Comparison of ENCODE assay signal across 9 mouse cellular contexts in the genomic region with DNA sequence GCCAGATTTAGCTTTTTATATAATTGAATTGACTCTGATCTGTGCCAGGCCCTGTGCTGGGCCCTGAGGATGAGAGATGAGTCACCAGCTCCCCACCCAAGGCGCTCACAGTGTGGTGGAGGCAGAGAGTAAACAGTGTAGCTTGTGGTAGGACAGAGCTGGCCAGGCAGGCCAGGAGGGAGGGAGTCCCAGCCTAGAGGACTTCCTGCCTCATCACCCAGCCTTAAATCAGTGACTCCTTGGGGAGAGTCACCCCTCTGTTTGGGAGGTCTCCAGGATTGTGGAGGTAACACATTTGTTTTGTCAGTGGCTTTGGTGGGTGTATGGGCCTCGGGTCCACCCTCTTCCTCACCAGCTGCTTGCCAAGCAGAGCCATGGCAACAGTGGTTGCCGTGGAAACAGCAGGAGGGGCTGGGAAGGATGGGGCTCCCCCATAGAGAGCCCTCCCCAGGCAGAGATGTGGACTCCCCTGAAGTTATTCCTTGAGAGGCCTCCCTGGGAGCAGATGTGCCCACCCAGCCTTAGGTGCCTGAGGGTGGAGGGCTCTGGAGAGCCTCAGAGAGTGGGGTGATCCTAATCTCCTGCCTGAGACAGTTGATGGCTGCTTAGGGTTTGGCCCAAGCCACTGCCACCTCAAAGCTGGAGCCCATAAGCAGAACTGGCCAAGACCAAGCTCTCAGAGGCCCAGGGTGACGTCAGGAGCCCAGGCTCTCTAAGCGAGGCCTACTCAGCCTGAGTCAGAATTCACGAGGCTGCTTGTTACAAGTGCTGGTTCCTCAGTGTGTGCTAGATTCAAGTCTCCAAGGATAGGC. TPM values are rescaled to one million over a fixed set of nuclear protein-coding genes. Genes with fewer than 3 reads are reported as not detected.
A peak's percentile ranks its signal among the peaks of the same experiment; 100 is the strongest.
DNase-seq lines count a peak whose midpoint lies in the region; ATAC-seq and TF ChIP-seq lines count a peak whose summit lies in the region.
"Had no signal": no experiment of that assay in that cellular context is flagged by ENCODE, and none has a peak within 500 bp of the region (broad histone marks: within the 10 kb centered on the region; RNA-seq: fewer than 3 reads in every experiment).

No protein-coding gene starts in this region.

- H3K4me2 ChIP-seq in forebrain, embryonic 15.5 days (replicated peaks), result no peak overlapping the region
- no peak overlapping the region for H3K4me2 ChIP-seq in liver, embryonic 12.5 days

- peak; percentile 75 for ATAC-seq in cerebellum, adult (ENCODE audit: insufficient number of reproducible peaks, low FRiP score, low TSS enrichment)
- ATAC-seq in Patski, result peak; percentile 72
- ATAC-seq in forebrain, embryonic 15.5 days (replicated peaks), result no peak; the same call in 1 of the 2 replicates
- ATAC-seq in liver, embryonic 12.5 days, result no peak

- TF ChIP-seq CTCF in Patski (IDR thresholded peaks at IDR 0.05), result no peak

- DNase-seq in cerebellum, postnatal 4 days (ENCODE audit: low spot score in 2 of 2), result no peak
- no peak for DNase-seq in Patski (ENCODE audit: low read depth, low spot score)
- DNase-seq in layer of hippocampus, postnatal 10 days (ENCODE audit: low spot score in 2 of 2), result peak; percentile 38 to 45
- DNase-seq in right cerebral cortex, adult 2 months (ENCODE audit: low spot score in 2 of 2), result peak; percentile 84 to 86
- DNase-seq in kidney, postnatal 25 days, result no peak

- CTCF ChIA-PET in Patski (lab: Charles Lee), result no interaction called here

- POLR2A ChIA-PET in Patski (lab: Charles Lee), result no interaction called here

- H3K27me3 ChIP-seq in Patski, result no peaks in the 10 kb centered on the region
- no peaks in the 10 kb centered on the region for H3K27me3 ChIP-seq in forebrain, embryonic 15.5 days
- peaks cover 37% of the 10 kb centered on the region for H3K27me3 ChIP-seq in liver, embryonic 12.5 days (replicated peaks)

- H3K4me3 ChIP-seq in forebrain, embryonic 15.5 days, result no peak overlapping the region
- H3K4me3 ChIP-seq in liver, embryonic 12.5 days, result no peak overlapping the region
- H3K4me3 ChIP-seq: megakaryocyte, embryonic 14.5 days had no signal

- H3K4me1 ChIP-seq in forebrain, embryonic 15.5 days, result peaks cover 16% of the 10 kb centered on the region
- H3K4me1 ChIP-seq in liver, embryonic 12.5 days, result no peaks in the 10 kb centered on the region

- in situ Hi-C loops in Patski (cut with MboI; ENCODE audit: low pct_unique_long_range_greater_than_20kb), result no loop called here

- peak overlapping the region; percentile 45 for H3K27ac ChIP-seq in forebrain, embryonic 15.5 days (replicated peaks)
- no peak overlapping the region for H3K27ac ChIP-seq in liver, embryonic 12.5 days

- H3K9me3 ChIP-seq in forebrain, embryonic 15.5 days, result no peaks in the 10 kb centered on the region
- no peaks in the 10 kb centered on the region for H3K9me3 ChIP-seq in liver, embryonic 12.5 days (replicated peaks)

- no peaks in the 10 kb centered on the region; the same call in 1 of the 2 replicates for H3K36me3 ChIP-seq in forebrain, embryonic 15.5 days
- no peaks in the 10 kb centered on the region for H3K36me3 ChIP-seq in liver, embryonic 12.5 days

- no peak overlapping the region for H3K9ac ChIP-seq in forebrain, embryonic 15.5 days (replicated peaks)
- no peak overlapping the region for H3K9ac ChIP-seq in liver, embryonic 12.5 days

- 67% methylated on average over 6 of the region's 6 CpGs for WGBS in forebrain, embryonic 15.5 days
- WGBS in liver, embryonic 12.5 days (ENCODE audit: insufficient replicate concordance), result 60% methylated on average over 6 of the region's 6 CpGs

RNA-seq across cellular contexts. Expression of a gene that starts 9.4 kb away (rescaled TPM):
- 69.7 TPM for polyA plus RNA-seq in Patski (2021)
- polyA plus RNA-seq in forebrain, embryonic 15.5 days (2015; fragmentation: Nextera tagmentation; extraction: Ambion mirVana), result 54.0 and 55.3 TPM in 2 replicates
- total RNA-seq in layer of hippocampus, postnatal 10 days (2021), result 10 to 100 TPM; 74.6 to 75.0 TPM
- polyA plus RNA-seq in liver, embryonic 12.5 days (2016; fragmentation: Nextera tagmentation; extraction: Ambion mirVana), result 24.8 and 27.1 TPM in 2 replicates

RNA-seq across cellular contexts. Expression of a gene that starts 10.4 kb away (rescaled TPM):
- polyA plus RNA-seq in Patski (2021), result 18.0 TPM
- 23.7 and 29.1 TPM in 2 replicates for polyA plus RNA-seq in forebrain, embryonic 15.5 days (2015; fragmentation: Nextera tagmentation; extraction: Ambion mirVana)
- 100 to 1,000 TPM; 715 to 725 TPM for total RNA-seq in layer of hippocampus, postnatal 10 days (2021)
- polyA plus RNA-seq in liver, embryonic 12.5 days (2016; fragmentation: Nextera tagmentation; extraction: Ambion mirVana), result 2.4 and 3.1 TPM in 2 replicates

RNA-seq across cellular contexts. Expression of a gene that starts 39.0 kb away (rescaled TPM):
- 89.4 TPM for polyA plus RNA-seq in Patski (2021)
- 79.5 and 80.9 TPM in 2 replicates for polyA plus RNA-seq in forebrain, embryonic 15.5 days (2015; fragmentation: Nextera tagmentation; extraction: Ambion mirVana)
- 100 to 1,000 TPM; 163 to 168 TPM for total RNA-seq in layer of hippocampus, postnatal 10 days (2021)
- polyA plus RNA-seq in liver, embryonic 12.5 days (2016; fragmentation: Nextera tagmentation; extraction: Ambion mirVana), result 36.2 and 40.6 TPM in 2 replicates

RNA-seq across cellular contexts. Expression of a gene that starts 45.3 kb away (rescaled TPM):
- 98.7 TPM for polyA plus RNA-seq in Patski (2021)
- 0.51 and 0.63 TPM in 2 replicates for polyA plus RNA-seq in forebrain, embryonic 15.5 days (2015; fragmentation: Nextera tagmentation; extraction: Ambion mirVana)
- 1 to 10 TPM; 2.4 to 2.9 TPM for total RNA-seq in layer of hippocampus, postnatal 10 days (2021)
- polyA plus RNA-seq in liver, embryonic 12.5 days (2016; fragmentation: Nextera tagmentation; extraction: Ambion mirVana), result 15.2 and 17.7 TPM in 2 replicates

RNA-seq across cellular contexts. Expression of a gene that starts 53.0 kb away (rescaled TPM):
- polyA plus RNA-seq in Patski (2021), result 53.1 TPM
- polyA plus RNA-seq in forebrain, embryonic 15.5 days (2015; fragmentation: Nextera tagmentation; extraction: Ambion mirVana), result 39.9 and 40.3 TPM in 2 replicates
- total RNA-seq in layer of hippocampus, postnatal 10 days (2021), result 10 to 100 TPM; 42.0 to 42.5 TPM
- 19.3 and 21.1 TPM in 2 replicates for polyA plus RNA-seq in liver, embryonic 12.5 days (2016; fragmentation: Nextera tagmentation; extraction: Ambion mirVana)

Comparison
In these comparisons a context has a peak if more than half of its experiments do, and no peak if none do; other contexts are left out.
1. ATAC-seq: peak in cerebellum, adult (single experiment) and Patski (single experiment); none in forebrain, embryonic 15.5 days (single experiment) and liver, embryonic 12.5 days (single experiment).
2. DNase-seq: peak in layer of hippocampus, postnatal 10 days (2 of 2) and right cerebral cortex, adult 2 months (2 of 2); none in cerebellum, postnatal 4 days (0 of 2), Patski (single experiment) and kidney, postnatal 25 days (0 of 2).